Mouse (Mus musculus) embryo, embryonic 9.5 days (tissue): ENCODE data around the gene Rad17.

Source experiments
- DNase-seq: peaks from one replicate; pipeline ENCODE4 v3.0.0-alpha.2; 2017; ENCODE audit errors: extremely low spot score

Gene Rad17

GRCm38 (mm10) chr13:100570713-100571112 is 80.1 kb downstream of the Rad17 start:
- no peak for DNase-seq

- DNase-seq: no peak
Measured at GRCm38 (mm10) chr13:100568359-100568758, 82.5 kb downstream of the Rad17 start.
